Mouse (Mus musculus) neural tube, embryonic 15.5 days (tissue): ENCODE measurements at regions not wholly inside any gene's neighbourhood (a gene's known extent, or its start where the extent isn't known, plus 50 kb on each side); places are given as distances from the start of the nearest gene placed in this dataset.

ENCODE experiments used
- ATAC-seq: fragments of 200-750 bp; cut with Nextera tagmentation; 2 replicates; pipeline ENCODE4 v1.8.0; 2017; ENCODE audit warnings: mild to moderate bottlenecking, moderate TSS enrichment, moderate library complexity; ENCODE audit not compliant: low FRiP score
- H3K27ac ChIP-seq: fragments of 300-500 bp; sonication (generic); replicated peaks from 2 replicates; pipeline ENCODE4 v1.5.1; 2015; ENCODE audit warnings: mild to moderate bottlenecking, inconsistent platforms
- H3K27me3 ChIP-seq: fragments of 300-500 bp; sonication (generic); replicated peaks from 2 replicates; pipeline ENCODE4 v1.6.1; 2015; ENCODE audit warnings: inconsistent platforms
- H3K36me3 ChIP-seq: fragments of 300-500 bp; sonication (generic); 2 replicates; pipeline ENCODE4 v1.6.1; 2015; ENCODE audit warnings: inconsistent platforms
- H3K4me1 ChIP-seq: fragments of 300-500 bp; sonication (generic); 2 replicates; pipeline ENCODE4 v1.6.1; 2015; ENCODE audit warnings: inconsistent platforms
- H3K4me2 ChIP-seq: fragments of 300-500 bp; sonication (generic); 2 replicates; pipeline ENCODE4 v1.6.1; 2015; ENCODE audit warnings: inconsistent platforms, mild to moderate bottlenecking, moderate library complexity
- H3K4me3 ChIP-seq: fragments of 300-500 bp; sonication (generic); replicated peaks from 2 replicates; pipeline ENCODE4 v1.5.1; 2015; ENCODE audit warnings: mild to moderate bottlenecking, inconsistent platforms
- H3K9ac ChIP-seq: fragments of 300-500 bp; sonication (generic); replicated peaks from 2 replicates; pipeline ENCODE4 v1.6.1; 2015; ENCODE audit warnings: mild to moderate bottlenecking, inconsistent platforms
- H3K9me3 ChIP-seq: fragments of 300-500 bp; sonication (generic); replicated peaks from 2 replicates; pipeline ENCODE4 v1.6.1; 2016; ENCODE audit warnings: inconsistent platforms
- WGBS: fragments of 180-500 bp; shearing (Covaris S2); methylation state at CpG from one replicate; pipeline ENCODE4 v1.1.7; 2015; ENCODE audit warnings: mixed read lengths; 5-methylcytosine and 5-hydroxymethylcytosine counted together

DNA sequence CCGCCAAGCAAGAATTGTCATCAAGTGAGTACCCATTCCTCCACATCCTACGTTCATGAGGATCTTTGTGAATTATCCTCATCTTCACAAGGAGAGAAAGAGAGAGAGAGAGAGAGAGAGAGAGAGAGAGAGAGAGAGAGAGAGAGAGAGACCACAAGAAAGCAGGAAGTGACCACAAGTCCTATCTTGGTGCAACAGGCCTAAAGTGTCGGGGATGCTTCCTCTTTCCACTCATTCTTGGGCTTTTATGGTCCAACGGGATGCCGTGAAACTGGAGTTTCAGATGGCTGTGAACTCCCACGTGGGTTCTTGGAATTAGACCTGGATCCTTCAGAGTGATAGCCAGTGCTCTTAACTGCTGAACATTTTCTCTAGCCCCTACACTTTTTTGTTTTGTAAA is 53.1 kb upstream of the Rai14 start:
- no peak overlapping the region for H3K4me3 ChIP-seq
- no peaks in the 10 kb centered on the region for H3K27me3 ChIP-seq
- WGBS: 84% methylated on average over 6 of the region's 6 CpGs
- no peaks in the 10 kb centered on the region for H3K36me3 ChIP-seq
- no peak overlapping the region for H3K4me2 ChIP-seq
- H3K27ac ChIP-seq: no peak overlapping the region
- no peak overlapping the region for H3K9ac ChIP-seq
- H3K4me1 ChIP-seq: 0 out of 2 replicates have a peak, but pooled peaks cover 10% of the 10 kb centered on the region
- no peaks in the 10 kb centered on the region for H3K9me3 ChIP-seq
- ATAC-seq: no peak

DNA sequence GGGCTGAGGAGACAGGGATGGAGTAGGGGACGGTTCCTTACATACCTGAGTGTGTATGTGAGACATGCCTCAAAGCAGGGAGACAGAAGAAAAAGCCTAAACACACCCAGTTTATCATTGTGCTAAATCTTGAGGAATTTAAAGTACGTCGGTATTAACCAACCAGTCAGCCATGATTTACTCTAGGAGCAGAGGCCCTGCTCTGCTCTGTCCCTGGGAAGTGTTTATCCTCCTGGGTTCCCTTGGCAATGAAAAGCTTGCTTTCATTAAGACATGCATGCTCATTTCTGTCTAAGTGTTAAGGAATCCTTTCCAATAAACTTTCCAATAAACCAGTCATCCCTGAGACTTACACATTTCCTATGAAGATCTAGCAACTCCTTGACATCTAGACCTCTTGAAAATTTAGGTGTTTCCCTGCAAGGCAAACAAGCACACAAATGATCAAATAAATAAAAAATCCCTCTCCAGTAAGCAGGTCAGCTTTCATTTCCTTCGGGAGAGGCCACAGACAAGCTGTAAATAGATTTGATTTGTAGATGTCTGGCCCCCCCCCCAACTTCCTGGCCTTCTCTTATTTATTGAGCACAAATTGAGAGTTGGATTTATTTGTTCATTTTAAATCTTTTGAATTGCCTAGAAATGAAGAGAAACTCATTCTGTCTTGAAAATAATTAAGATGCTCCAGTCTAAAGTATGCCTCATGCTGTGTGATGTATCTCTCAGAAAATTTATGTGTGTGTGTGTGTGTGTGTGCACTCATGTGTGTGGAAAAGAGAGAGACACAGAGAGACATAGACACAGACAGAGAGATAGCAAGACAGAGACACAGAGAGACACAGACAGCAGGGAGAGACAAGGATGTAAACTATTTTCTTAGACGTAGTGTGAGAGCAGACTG is 56.2 kb upstream of the Rai14 start:
- Histone ChIP-seq H3K27ac (0 out of 2 replicates have a peak overlapping the region, but pooled peaks have one; percentile 9), H3K27me3 (no peaks in the 10 kb centered on the region), H3K9ac (no peak overlapping the region), H3K4me1 (0 out of 2 replicates have a peak, but pooled peaks cover 10% of the 10 kb centered on the region), H3K4me2 (no peak overlapping the region), H3K9me3 (no peaks in the 10 kb centered on the region), H3K4me3 (no peak overlapping the region), H3K36me3 (no peaks in the 10 kb centered on the region)
- peak; percentile 53 for ATAC-seq
- WGBS: 27% methylated on average over 5 of the region's 5 CpGs

DNA sequence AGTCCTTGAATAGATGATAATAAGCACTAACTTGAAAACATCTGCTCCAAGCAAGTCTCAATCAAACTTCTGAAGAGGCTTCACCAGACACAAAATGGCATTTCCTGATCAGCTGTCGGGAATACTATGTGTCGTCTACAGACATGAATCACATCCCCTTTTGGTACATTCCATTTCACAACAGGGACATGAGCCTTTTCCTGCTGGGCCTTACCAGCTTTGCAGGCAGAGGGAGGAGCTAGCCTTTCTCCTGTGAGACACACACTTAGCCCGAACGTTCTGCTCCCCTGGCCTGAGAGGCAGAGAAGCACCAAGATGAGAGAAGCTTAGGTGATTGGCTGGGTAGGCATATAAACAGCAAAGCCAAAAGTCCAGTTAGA is 56.9 kb upstream of the Rai14 start:
- 0 out of 2 replicates have a peak, but pooled peaks cover 10% of the 10 kb centered on the region for H3K4me1 ChIP-seq
- 36% methylated on average over 4 of the region's 4 CpGs for WGBS
- no peak overlapping the region for H3K4me2 ChIP-seq
- ATAC-seq: no peak
- no peaks in the 10 kb centered on the region for H3K27me3 ChIP-seq
- no peaks in the 10 kb centered on the region for H3K36me3 ChIP-seq
- no peak overlapping the region for H3K27ac ChIP-seq
- H3K9me3 ChIP-seq: no peaks in the 10 kb centered on the region
- no peak overlapping the region for H3K9ac ChIP-seq
- no peak overlapping the region for H3K4me3 ChIP-seq

DNA sequence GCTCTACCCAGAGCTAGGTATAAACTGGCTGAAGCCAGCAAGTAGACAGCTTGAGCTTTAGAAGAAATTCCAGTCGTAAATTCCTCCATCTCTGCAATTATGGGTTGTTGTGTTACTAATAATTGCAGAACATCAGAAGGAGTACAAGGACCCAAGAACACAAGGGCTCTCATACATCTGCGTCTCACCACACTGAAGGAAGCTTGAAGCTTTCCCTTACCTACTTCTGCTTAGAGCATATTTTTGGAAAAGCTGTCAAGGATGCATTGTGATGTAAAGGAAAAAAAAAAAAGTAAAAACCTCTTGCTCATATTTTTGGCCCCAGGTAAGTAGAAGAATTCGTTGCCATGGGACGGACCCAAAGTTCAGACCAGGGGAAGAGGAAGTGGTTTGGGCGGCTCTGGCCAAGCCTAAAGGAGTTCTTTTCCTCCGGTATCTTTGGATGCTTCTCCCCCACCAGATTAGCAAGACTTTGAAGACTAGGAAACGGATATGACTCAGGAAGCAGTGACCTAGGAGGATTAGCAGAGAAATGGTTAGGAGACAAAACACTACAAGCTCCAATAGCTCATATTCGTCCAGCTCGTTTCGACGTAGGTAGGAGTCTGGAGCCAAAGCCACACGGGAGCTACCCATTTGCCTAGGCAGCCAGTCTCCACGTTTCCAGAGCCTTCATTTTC is 65.7 kb upstream of the Rai14 start:
- H3K27me3 ChIP-seq: no peaks in the 10 kb centered on the region
- no peak overlapping the region for H3K9ac ChIP-seq
- H3K4me1 ChIP-seq: no peaks in the 10 kb centered on the region
- no peak overlapping the region for H3K4me2 ChIP-seq
- no peak overlapping the region for H3K4me3 ChIP-seq
- WGBS: 88% methylated on average over 13 of the region's 13 CpGs
- no peak for ATAC-seq
- H3K9me3 ChIP-seq: no peaks in the 10 kb centered on the region
- H3K27ac ChIP-seq: no peak overlapping the region
- no peaks in the 10 kb centered on the region for H3K36me3 ChIP-seq

DNA sequence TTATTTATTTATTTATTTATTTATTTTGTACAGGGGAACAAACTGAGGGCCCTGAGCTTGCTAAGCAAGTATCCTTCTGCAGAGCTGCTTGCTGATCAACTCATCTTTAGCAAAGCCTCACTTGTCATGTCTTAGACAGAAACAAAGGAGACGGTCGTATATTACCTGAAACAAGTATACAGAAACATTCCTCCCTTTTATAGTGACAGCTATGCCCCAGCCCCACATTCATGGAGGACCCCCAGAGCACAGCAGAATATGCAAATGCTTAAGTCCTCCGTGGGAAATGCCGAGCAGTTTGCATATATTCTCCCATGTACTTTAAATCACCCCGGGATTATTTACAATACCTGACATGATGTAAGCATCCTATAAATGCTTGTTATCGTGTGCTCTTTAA is 74.9 kb upstream of the Rai14 start:
- Histone ChIP-seq H3K36me3 (no peaks in the 10 kb centered on the region), H3K9ac (no peak overlapping the region), H3K27me3 (no peaks in the 10 kb centered on the region), H3K9me3 (no peaks in the 10 kb centered on the region), H3K4me1 (peaks cover 4% of the 10 kb centered on the region; the same call in 1 of the 2 replicates), H3K27ac (no peak overlapping the region), H3K4me3 (no peak overlapping the region), H3K4me2 (no peak overlapping the region)
- ATAC-seq: no peak
- WGBS: 16% methylated on average over 6 of the region's 6 CpGs

DNA sequence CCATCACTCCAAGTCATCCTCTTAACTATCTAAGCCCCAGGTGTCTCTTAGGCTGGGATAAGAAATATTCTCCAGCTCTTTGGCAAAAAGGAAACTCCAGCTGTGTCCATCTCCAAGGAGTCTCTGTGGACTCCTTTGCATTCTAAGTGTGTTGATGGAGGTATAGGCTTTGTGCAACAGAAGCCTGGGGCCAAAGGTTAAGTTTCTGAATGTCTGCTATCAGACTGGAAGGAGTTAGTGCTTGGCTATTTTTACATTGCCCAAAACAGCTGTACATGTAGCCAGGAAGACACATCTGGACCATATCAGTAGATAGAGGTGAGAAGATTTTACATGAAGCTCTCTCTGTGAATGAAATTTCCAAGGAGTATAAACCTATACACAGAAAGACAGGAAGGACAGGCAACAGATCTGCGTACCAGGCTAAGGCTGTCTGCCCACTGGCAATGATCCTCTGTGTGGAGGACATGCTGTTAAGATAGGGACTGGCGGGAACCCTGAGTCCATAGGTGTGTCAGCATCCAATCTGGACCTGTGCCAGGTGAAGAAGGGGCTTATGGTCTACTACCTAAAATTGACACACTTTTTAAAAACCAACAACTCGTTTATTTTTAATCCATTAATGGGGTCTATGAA is 76.6 kb upstream of the Rai14 start:
- Histone ChIP-seq H3K36me3 (no peaks in the 10 kb centered on the region), H3K4me3 (no peak overlapping the region), H3K9ac (no peak overlapping the region), H3K4me2 (no peak overlapping the region), H3K4me1 (peaks cover 4% of the 10 kb centered on the region; the same call in 1 of the 2 replicates), H3K27me3 (no peaks in the 10 kb centered on the region), H3K9me3 (no peaks in the 10 kb centered on the region), H3K27ac (no peak overlapping the region)
- WGBS: 87% methylated on average over 3 of the region's 3 CpGs
- ATAC-seq: no peak

DNA sequence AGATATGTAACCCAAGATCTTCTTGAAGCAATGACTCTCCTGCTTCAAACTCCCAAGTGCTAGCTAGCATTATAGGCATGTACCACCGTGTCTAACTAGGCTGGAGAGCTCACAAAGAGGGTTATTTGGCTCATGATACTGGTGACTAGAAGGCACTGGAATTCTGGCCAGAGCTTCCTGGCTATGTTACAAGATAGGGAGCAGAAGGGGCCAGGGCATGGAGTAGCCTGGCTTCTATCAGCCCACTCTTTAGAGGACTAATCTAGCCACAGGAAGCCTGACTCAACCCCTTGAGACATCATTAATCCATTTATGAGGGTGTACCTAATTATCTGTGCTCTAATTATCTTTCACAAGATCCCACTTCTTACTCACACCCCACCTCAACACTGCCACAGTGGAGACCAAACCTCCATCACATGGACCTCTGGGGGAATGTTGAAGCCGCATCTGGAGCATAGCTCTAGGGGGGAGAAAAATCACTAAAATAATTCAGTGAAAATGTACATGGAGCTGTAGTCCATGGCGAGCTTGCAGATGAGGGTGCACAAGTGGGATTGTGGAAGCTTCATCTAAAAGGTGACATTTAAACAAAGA is 77.2 kb upstream of the Rai14 start:
- Histone ChIP-seq H3K4me3 (no peak overlapping the region), H3K4me1 (peaks cover 4% of the 10 kb centered on the region; the same call in 1 of the 2 replicates), H3K4me2 (no peak overlapping the region), H3K9ac (no peak overlapping the region), H3K36me3 (no peaks in the 10 kb centered on the region), H3K27me3 (no peaks in the 10 kb centered on the region), H3K9me3 (no peaks in the 10 kb centered on the region), H3K27ac (no peak overlapping the region)
- ATAC-seq: peak; percentile 31; the same call in 1 of the 2 replicates
- 57% methylated on average over 3 of the region's 3 CpGs for WGBS

DNA sequence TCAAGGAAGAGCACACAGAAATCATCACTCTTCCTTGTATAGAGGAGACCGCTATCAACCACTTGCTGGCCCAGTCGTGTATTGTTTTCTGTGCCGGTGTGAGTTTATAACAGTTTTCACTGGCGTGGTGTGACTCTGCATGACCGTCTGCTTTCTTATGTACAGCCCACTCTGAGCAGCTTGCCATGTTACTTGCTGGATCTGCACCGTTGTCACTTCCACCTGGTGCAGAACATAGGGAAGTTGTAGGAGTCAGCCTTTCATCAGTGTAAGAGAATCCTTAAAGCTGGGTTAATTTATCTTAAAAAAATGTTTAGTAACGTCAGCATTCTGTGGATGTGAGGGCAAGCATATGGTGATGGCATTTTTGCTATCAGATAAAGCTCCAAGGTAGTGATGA is 77.7 kb upstream of the Rai14 start:
- ATAC-seq: no peak
- Histone ChIP-seq H3K27me3 (no peaks in the 10 kb centered on the region), H3K27ac (no peak overlapping the region), H3K9ac (no peak overlapping the region), H3K4me2 (no peak overlapping the region), H3K9me3 (no peaks in the 10 kb centered on the region), H3K4me3 (no peak overlapping the region), H3K36me3 (no peaks in the 10 kb centered on the region), H3K4me1 (peaks cover 4% of the 10 kb centered on the region; the same call in 1 of the 2 replicates)
- WGBS: 67% methylated on average over 7 of the region's 7 CpGs

DNA sequence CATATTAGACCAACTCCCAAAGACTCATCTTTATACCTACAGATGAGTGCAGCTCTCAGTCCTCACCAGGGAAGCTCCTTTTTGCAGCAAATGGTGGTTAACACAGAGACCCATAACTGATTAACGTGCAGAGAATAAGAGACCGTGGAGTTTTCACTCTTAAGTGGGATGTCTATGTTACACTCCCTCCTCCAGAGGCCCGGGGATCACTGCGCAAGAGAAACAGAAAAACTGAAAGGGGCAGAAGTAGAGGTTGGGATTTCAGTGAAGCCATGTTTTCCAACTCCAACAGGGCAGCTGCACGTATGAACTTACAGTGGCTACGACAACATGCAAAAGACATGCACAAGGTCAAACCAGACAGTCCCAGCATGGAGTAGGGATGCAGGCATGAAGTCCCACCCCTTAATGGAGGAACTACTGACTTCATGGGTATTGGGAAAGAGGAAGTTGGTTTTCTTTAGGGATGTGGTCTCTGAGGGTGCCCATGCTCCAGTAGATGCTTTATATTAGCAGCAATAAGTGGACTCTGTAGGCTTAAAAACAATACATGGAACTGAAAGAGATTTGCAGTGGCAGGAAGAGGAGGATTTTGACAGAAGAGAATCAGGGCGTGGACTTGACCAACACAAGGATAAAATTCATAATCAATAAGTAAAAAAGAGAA is 80.8 kb upstream of the Rai14 start:
- 94% methylated on average over 7 of the region's 7 CpGs for WGBS

DNA sequence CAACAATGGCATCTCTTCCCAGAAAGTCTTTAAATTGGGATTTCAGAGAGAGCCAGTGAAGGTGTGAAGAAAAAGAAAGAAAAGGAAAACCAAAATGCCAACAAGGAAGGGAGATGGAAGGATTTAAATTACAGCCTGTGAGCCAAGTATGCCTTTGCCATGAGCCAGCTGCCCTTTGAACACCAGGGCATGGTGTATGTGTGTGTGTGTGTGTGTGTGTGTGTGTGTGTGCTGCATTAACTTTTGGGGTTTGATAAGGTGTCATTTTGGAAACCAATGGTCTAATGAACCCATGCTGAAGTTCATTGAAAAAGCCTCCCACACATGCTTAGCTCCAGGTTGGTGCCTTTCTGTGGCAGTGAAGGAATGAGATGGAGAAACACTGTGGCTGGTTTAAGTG is 85.2 kb upstream of the Rai14 start:
- Histone ChIP-seq H3K4me1 (no peaks in the 10 kb centered on the region), H3K27me3 (no peaks in the 10 kb centered on the region), H3K27ac (no peak overlapping the region), H3K36me3 (no peaks in the 10 kb centered on the region), H3K4me3 (no peak overlapping the region), H3K9me3 (no peaks in the 10 kb centered on the region), H3K4me2 (no peak overlapping the region), H3K9ac (no peak overlapping the region)
- ATAC-seq: no peak

More for the DNA sequence above, 80.8 kb upstream of the Rai14 start:
- H3K27me3 ChIP-seq: no peaks in the 10 kb centered on the region
- no peaks in the 10 kb centered on the region for H3K9me3 ChIP-seq
- ATAC-seq: no peak
- no peak overlapping the region for H3K9ac ChIP-seq
- no peak overlapping the region for H3K27ac ChIP-seq
- H3K36me3 ChIP-seq: no peaks in the 10 kb centered on the region
- H3K4me1 ChIP-seq: 0 out of 2 replicates have a peak, but pooled peaks cover 4% of the 10 kb centered on the region
- H3K4me2 ChIP-seq: no peak overlapping the region
- no peak overlapping the region for H3K4me3 ChIP-seq

DNA sequence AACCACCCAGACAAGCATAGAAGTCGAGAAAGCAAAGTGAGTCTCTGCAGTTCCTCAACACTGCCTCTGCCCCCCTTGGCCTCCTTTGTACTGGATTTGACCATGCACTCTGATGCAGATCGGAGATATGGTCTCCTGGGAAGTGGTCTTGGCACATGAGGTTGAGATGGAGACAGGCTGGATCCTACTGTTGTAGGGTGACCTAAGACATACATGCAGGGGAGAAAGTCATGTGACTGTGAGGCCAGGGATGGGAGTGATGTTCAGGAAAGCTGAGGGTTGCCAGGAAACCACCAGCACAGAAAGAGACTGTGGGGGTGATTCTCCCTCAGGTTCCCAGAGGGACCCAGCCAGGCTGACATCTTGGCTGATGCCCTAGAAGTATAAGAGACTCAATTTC is 99.8 kb upstream of the Rai14 start:
- Histone ChIP-seq H3K27me3 (no peaks in the 10 kb centered on the region), H3K9ac (no peak overlapping the region), H3K27ac (no peak overlapping the region), H3K9me3 (no peaks in the 10 kb centered on the region), H3K4me1 (no peaks in the 10 kb centered on the region), H3K36me3 (no peaks in the 10 kb centered on the region), H3K4me3 (no peak overlapping the region), H3K4me2 (no peak overlapping the region)
- WGBS: 87% methylated on average over 2 of the region's 2 CpGs
- no peak for ATAC-seq
